Mouse (Mus musculus): ENCODE data around the gene Gm49395.

Gene Gm49395

DNA sequence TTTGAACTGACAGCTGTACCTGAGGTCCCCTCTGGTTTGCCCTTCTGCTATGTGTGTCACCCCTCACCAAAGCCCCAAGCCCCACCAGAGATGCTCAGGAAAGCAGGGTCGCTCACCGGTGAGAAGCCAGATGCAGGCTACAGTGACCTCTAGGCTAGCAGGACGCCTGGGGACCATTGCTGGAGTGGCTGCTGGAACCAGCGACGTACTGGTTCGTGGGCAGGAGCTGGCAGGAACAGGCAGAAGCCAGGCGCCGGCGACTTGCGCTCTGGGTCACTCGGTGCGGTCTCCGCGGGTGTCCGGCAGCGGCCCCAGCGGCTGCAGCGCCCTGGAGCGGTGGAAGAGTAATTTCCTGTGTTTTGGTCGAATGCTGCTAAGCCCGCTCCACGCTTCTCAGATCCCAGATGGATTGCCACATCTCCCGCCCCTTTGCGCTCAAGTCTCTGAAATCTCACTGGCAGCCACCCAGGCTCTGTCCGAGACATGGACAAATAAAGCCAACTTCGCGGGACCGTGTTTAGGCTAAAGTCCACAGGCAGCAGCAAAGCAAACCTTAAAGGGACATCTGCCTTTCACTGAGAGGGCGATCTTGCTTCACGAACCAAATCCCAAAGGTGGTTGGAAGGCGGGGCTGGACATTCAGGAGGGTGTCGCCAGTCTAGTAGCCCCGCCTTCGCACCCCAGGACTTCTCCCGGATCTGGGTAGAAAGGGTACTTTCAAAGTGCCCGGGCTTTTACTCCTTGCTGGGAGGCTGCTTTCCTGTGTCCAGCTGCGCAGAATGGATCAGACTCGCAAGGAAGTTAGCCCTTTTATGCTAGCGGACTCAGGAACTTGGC, at the start of gene Gm49395, which contains the start of gene Itga1:
Gene Gm49395, minus strand, starts transcription at position 567 of the 837 bp plus-strand sequence.
Gene Itga1, minus strand, starts transcription at position 610 of the 837 bp plus-strand sequence.
- DNase-seq (ENCODE audit: low spot score), result peak; percentile 88

DNA sequence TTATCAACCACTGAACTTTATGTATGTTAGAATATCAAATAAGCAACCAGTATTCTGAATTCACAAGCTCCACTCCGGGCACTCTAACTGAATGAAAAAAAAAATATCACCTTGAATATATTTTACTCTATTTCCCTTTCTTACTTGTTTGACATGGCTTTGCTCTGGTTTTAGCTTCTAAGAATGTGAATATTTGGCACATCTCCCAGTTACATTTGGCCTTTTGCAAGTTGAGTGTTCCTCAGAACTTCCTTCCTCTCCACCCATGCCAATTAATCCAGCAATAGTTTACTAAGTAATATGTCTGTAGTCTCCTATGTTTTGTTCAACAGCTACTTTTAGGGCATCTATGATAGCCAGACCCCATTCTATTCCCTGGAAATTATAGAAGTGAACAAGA, 48.9 kb upstream of the Gm49395 start:
- no peak for DNase-seq (ENCODE audit: low spot score)

DNA sequence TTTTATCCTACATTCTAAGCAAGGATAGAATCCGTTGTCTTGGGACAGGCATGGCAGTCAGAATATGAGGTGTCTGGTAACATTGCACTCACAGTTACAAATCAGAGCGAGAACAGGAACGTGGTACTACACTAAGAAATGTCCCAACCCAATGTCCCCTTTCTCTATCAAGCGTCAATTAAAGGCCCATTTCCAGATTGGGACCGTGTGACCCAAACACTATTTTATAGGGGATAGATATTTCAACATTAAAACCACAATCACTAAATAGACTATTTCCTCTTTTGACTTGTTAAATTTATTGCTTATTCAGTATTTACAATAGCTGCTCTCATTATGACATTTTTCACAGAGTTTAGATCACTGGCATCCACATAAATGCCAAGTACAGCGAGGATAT, 48.1 kb upstream of the Gm49395 start:
- DNase-seq (ENCODE audit: low spot score), result no peak

DNA sequence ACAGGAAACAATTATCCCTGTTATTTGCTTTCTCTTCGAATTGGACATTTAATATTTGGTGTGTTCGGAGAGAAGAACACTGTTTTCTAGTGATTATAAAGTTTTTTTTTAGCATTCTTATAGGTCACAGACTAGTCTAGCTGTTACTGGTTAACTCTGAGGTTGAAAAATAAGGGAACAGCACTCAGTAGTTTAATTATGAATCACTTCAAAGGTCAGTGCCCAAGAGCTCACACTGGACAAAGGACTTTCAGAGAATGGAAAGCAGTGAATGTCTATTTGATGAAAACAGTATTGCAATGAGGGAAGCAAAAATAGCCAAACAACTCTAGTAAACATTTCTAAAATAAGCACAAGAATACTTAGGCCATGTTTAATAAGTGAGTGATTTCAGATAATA, 41.9 kb upstream of the Gm49395 start:
- DNase-seq (ENCODE audit: low spot score), result no peak

DNA sequence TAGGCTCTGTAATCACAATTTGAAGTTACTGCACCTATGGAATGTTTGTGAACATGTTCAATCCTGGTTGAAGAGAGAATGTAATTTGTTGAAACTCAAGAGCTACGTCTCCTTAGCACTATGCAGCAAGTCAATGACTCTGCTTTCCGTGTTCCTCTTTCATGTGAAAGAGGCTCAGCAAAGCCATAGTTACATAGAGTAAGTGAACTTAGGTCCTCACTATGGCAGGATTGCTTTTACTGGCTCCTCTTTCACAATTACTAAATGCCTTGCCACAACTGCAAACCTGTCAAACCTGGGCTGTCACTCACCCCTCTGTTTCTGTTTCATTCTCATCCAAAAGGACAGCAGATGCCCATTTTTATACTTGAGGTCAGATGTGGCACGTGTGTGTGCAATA, 40.3 kb upstream of the Gm49395 start:
- DNase-seq (ENCODE audit: low spot score), result no peak

DNA sequence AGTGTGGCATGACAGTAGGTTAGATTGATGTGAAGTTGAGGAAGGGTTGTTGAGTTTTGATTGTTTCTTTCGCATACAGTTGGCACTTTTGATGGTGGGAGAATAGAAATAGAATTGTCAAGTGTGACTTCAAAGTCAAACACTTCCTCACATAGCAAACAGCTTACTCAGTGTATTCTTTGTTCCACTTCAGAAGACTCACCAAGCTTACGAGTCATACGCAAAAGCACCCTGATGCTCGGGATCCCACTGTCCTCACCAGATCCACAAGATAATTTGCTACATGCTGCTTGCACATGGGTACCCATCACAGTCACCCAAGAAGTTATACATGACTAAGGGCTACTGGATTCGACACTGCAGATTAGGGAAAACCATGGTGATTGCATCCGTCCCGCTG, 36.8 kb upstream of the Gm49395 start:
- no peak for DNase-seq (ENCODE audit: low spot score)

DNA sequence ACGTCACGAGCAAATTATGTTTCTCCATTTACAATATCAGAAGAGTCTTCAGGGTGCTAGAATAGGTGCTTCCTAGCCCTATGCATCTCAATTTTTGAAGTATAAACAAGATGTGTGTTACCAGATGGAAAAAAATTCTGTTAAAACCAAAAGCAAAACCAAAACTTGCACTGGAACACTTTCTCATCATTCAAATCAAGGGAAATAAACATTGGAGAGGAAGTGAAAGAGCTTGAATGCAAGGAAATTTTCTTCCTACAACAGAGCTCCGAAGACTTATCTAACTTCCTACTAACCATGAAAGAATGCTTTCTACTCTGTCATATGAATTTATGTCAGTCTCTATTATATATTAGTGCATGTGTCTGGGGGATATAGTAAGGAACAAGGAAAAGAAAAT, 35.0 kb upstream of the Gm49395 start:
- DNase-seq (ENCODE audit: low spot score), result no peak

DNA sequence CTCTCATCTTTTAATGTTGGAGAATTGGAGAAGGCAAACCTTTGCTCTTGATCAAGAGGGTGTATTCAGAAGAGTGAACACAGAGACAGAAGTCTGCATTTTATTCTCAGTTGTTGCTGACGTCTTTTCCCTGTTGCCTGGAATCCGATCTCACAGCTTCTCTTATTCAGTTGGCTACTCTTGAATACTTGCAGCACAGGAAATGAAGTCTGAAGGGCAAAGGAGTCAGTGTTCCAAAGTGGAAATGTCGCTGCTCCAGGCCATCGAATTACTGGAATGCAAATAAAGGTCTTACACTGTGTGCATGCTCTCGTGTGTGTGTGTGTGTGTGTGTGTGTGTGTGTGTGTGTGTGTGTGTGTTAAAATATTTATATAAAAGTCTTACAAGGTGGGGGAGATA, 30.7 kb upstream of the Gm49395 start:
- no peak for DNase-seq (ENCODE audit: low spot score)

DNA sequence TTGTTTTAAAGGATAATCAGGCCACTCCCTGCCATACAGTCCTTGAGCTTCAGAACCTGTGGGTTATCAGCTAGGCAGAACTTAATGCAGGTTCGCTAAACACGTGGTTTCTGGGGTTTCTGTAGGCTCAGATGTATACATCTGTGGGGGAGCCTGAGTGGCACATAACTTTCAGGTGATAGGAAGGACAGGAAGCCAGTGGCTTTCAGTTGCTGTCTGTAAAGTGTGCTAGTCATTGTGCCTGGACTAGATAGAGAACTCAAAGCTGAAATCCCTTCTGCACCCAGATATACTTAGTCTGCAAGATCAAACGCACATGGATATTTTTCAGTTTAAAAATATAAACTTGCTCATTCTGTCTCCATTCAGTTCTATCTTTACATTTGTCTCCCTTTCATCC, 29.7 kb upstream of the Gm49395 start:
- no peak for DNase-seq (ENCODE audit: low spot score)

DNA sequence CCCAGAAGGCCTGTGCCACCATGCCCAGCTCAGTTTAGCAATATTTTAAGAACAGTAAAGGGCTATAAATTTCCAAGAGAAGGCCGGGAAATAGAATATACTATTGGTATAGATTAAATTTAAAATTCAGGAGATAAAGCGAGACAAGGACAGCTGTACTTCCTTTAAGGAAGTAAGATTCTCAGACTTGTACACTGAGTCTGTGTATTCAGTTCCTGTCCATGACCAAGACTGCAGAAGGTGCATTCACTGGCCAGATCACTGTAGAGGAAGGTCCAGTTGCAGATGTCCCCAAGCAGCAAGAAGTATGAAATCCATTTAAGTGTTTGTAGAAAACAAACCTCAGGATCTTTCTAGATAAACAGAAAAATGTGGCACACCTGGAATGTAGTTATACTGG, 28.3 kb upstream of the Gm49395 start:
- DNase-seq (ENCODE audit: low spot score), result no peak

DNA sequence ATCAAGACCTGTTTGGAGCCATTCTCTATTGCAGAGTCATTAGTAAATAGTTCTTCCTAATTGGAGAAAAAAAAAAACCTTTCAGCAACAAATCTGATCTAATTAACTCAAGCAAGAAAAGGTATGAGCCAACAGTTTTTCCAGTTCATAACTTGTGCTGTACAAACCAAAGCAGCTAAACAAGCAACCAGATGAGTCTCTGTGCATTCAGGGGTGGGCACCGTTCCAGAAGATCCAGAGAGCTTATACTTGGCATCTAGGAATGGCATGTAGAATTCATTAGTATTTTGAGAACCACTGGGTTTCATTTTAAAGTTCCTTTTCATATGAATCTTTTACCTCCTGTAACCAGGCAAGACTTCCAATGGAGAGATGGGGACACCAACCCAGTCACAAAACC, 26.1 kb upstream of the Gm49395 start:
- DNase-seq (ENCODE audit: low spot score), result peak; percentile 18

DNA sequence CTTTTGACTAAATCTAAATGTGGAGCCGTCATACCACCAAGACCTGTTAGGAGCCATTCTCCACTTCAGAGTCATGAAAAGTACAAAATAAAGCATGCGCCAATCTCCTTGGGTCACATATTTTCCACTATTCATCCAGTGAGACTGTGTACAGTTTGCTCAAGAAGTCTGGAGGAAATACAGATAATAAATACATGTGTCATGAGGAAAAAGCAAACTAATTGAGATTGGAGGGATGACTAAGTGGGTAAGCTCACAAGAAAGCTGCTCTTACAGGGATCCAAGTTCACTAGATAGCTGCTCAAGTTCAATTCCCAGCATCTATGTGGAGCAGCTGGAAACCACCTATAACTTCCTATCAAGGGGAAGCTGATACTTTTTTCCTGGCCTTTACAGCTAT, 24.8 kb upstream of the Gm49395 start:
- DNase-seq (ENCODE audit: low spot score), result no peak

DNA sequence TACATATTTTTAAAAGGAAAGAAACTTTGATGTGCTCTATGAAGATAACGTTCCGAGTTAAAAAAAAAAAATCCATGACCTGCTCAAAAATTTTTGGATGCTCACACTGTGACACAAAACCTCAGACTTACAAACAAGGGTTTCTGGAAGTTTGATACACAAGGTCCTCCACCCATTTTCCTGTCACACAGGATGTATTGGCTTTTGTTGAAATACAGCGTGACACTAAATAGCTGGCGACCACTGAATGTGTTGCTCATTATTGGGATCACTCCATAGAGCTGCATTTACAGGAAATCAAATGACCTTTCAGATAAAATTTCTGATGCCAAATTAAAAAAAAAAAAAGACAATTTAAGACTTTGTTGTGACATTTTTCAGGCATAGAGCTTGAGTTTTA, 23.4 kb upstream of the Gm49395 start:
- DNase-seq (ENCODE audit: low spot score), result no peak

DNA sequence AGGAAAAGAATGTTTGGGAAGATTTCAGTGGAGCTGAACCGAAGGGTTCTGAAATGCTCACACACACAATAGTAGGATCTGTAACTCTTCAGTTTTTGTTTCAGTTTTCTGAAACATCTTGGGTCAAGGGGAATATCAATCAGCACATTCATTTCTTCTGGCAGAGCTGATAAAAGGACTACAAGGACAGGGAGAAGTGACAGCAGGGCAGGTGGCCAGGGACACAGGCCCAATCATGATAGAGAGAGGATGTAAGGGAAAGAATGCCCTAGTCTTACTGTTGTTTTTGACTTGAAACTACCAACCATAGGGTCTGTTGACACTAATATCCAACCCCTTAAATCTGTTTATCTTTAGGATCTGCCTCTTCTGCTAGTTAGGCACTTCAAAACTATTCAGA, 22.8 kb upstream of the Gm49395 start:
- no peak for DNase-seq (ENCODE audit: low spot score)

DNA sequence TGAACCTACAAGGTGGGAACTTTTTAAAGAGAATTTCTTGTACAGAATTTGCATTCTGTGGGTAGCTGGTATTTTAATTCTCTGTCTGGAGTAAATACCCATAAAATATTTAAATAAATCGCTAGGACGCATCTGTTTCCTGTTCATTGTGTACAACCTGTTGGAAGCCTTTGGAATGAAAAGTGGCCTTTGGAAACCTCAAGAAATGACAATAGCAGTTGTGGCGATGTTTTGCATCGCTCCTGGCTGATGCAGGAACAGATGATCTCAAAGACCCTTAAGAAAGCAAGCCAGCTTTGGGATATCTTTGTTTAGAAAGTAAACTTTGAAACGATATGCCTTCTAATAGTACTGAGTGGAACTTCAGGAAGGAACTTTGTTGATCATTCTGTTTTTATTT, 17.0 kb upstream of the Gm49395 start:
- no peak for DNase-seq (ENCODE audit: low spot score)

DNA sequence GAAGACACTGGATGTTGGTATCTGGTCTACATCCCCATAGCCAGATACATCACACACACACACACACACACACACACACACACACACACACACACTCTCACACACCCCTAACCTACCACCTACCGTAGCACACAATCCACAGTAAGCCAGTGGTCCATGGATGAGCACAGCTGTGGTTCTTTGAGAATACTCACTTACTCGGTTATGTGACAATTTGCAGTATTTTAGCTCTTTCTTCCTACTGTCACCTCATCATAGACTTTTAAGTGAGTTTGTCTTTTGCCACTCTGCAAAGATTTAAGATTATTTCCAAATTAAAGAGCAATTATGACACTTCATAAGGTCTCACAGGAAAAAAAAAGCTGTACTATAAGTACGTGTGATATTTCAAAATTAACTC, 16.5 kb upstream of the Gm49395 start:
- DNase-seq (ENCODE audit: low spot score), result no peak

DNA sequence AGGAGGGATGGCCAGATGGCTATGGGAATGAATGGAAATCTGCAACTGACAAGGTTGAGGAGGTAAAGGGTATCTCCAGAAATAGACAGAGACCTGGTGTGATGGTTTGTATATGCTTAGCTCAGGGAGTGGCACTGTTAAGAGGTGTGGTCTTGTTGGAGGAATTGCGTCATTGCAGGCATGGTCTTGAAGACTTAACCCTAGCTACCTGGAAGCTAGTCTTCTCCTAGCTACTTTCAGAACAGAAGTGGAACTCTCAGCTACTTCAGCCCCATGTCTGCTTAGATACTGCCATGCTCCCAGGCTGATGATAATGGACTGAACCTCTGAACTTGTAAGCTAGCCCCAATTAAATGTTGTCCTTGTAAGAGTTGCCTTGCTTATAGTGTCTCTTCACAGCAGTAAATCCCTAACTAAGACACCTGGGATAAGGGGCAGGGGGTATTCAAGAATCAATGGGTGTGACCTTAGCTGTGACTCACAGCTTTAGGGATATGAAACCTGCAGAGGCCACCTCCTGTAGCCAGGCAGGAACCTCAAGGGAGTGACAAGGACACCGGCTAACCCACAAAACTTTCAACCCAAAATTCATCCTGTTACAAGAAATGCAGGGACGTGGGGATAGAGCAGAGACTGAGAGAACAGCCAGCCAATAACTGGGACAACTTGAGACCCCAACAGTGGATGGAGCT, 15.4 kb upstream of the Gm49395 start:
- DNase-seq (ENCODE audit: low spot score), result no peak

DNA sequence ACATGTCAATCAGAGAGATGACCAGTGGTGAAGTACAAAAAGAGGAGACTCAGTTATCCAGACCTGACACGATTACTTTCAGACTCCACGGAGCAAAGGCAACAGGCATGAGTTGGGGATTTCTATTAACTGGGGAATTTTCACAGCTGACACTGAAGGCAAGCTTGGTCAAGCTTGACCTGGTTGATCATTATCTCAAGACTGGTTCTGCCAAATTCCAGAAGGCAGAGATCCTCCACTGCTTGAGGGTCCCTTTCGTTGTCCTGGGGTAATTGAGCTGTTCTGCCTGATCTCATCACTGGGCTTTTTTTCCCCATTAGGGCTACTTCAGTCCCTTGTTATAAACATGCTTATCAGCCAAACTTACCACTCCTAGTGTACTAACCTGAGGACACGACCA, 7.9 kb upstream of the Gm49395 start:
- no peak for DNase-seq (ENCODE audit: low spot score)

DNA sequence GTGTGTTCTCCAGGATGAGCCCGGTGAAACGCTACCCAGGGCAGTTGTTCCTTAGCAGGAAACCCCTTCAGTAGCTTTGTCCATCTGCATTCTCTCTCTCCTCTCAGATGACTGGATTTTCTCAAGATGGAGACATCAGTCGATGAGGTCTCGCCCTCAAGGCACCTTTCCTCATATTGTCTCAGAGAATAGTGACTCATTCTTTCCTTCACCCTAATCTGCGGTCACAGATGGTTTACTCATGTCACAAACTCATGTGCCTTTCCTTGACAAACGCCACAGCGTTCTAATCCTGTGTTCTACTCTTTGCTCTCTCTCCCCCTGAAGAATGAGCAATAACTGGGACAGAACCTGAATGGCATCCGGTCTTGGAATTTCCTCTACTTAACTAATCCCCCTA, 5.7 kb upstream of the Gm49395 start:
- no peak for DNase-seq (ENCODE audit: low spot score)

DNA sequence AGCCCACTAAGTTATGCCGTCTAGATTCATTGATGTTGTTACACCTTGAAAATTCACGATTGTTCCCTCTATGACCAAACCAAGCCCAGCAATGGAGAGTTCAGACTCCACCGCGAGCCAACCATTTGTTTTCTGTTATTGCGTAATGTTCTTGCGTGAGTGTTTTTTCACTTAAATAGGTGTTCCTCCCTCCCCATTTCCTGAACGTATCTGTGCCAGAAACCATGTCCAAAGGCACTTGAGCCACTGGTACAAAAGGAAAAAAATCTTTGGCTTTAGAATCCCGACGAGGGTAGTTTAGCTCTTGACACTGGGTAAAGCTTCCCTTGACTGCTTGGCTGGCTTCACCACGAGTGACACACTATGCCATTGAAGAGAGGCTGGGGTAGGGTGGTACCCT, 4.5 kb upstream of the Gm49395 start:
- DNase-seq (ENCODE audit: low spot score), result no peak

DNA sequence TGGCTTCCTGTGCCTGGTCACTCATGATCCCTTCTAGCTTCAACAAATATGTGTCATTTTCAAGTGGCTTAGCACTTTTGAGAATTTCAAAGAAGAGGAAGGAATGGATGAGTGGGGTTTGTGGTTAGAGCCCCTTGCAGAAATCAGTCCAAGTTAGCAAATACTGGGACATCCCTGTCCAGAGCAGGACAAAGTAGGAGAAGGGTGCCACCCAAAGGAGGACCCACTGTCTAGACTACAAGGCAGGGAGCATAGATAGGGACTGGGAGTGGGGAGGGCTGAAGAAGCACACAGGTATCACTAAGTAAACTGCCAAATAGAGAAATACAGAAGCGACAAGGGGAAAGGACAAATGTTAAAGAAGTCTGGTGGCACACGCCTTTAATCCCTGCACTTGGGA, 1.0 kb upstream of the Gm49395 start:
- DNase-seq (ENCODE audit: low spot score), result no peak

DNA sequence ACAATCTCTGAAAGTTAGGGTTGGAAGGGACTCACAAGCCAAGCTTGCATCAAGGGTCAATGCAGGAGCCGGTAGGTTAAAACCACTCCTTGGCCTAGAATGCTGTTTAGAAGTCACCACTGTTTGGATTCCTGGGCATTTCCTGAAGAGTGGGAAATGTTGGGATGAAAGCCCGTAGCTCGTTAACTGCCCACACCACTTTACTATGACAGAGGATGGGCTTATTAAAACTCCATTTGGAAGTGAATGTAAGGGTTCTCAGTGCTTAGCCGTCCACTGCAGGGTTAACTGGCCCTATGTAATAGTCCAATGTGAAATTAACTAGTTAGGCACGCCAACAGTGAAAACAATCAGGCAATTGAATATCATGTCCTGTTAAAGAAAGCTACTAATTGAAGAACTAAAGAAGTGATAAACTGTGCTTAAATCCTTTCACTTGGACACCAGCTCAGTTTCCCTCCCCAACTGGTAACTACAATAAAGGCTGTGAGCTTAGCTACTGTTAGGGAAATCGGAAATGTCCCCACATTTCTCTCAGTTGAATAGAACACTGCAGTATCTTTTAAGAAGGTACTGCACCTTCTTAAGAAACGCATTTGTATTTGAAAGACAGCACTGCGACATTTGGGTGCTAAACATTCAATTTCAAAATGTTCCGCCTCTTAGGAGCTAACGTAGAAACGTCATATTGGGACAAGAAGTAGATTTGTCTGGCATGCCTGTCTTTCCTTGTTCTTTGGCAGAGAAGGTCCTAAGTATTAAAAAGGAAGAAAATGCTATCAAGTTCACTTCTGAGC, 1.1 kb downstream of the Gm49395 start:
- DNase-seq (ENCODE audit: low spot score), result no peak

DNA sequence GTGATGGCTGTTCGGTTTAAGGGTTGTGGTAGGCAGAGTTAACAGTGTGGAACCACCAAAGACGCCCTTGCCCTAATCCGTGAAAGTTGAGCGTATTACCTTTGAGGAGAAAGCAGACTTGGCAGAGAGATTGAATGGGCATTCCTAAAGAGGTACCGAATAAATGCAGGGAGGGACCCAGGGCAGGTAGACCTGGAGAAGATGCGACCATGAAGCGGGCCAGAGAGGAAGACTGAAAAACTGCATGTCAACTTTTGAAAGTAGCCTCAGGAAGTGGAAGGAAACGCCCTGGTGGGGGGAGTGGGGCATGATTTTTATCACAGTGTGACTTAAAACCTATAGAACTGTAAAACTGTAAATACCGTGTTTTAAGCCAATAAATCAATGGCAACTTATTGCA, 2.3 kb downstream of the Gm49395 start:
- no peak for DNase-seq (ENCODE audit: low spot score)
